Mouse (Mus musculus) embryonic facial prominence, embryonic 12.5 days (tissue): ENCODE measurements around the gene Ccl9. TPM values are rescaled to one million over a fixed set of nuclear protein-coding genes. Genes with fewer than 3 reads are reported as not detected.

Experiments used
- ATAC-seq: fragments of 200-750 bp; cut with Nextera tagmentation; 2 replicates; pipeline ENCODE4 v1.8.0; 2017; ENCODE audit not compliant: insufficient number of reproducible peaks, insufficient read depth, low FRiP score, low TSS enrichment
- H3K27ac ChIP-seq: fragments of 300-500 bp; sonication (generic); 2 replicates; pipeline ENCODE4 v1.5.1; 2016; ENCODE audit warnings: mild to moderate bottlenecking
- H3K27me3 ChIP-seq: fragments of 300-500 bp; sonication (generic); 2 replicates; pipeline ENCODE4 v1.6.1; 2016; ENCODE audit warnings: mild to moderate bottlenecking, moderate library complexity
- H3K36me3 ChIP-seq: fragments of 300-500 bp; sonication (generic); 2 replicates; pipeline ENCODE4 v1.6.1; 2016; ENCODE audit warnings: mild to moderate bottlenecking
- H3K4me1 ChIP-seq: fragments of 300-500 bp; sonication (generic); 2 replicates; pipeline ENCODE4 v1.6.1; 2016
- H3K4me2 ChIP-seq: fragments of 300-500 bp; sonication (generic); replicated peaks from 2 replicates; pipeline ENCODE4 v1.6.1; 2016; ENCODE audit warnings: mild to moderate bottlenecking, moderate library complexity
- H3K4me3 ChIP-seq: fragments of 300-500 bp; sonication (generic); 2 replicates; pipeline ENCODE4 v1.5.1; 2016; ENCODE audit warnings: mild to moderate bottlenecking
- H3K9ac ChIP-seq: fragments of 300-500 bp; sonication (generic); 2 replicates; pipeline ENCODE4 v1.6.1; 2016; ENCODE audit warnings: mild to moderate bottlenecking, moderate library complexity
- H3K9me3 ChIP-seq: fragments of 300-500 bp; sonication (generic); 2 replicates; pipeline ENCODE4 v1.6.1; 2016; ENCODE audit warnings: mild to moderate bottlenecking, moderate library complexity
- WGBS: fragments of 180-500 bp; shearing (Covaris S2); methylation state at CpG from one replicate; pipeline ENCODE4 v1.1.7; 2016; 5-methylcytosine and 5-hydroxymethylcytosine counted together
- polyA plus RNA-seq: library from polyadenylated mRNA; unstranded; fragments of >200 nt; fragmentation: Nextera tagmentation; extraction: Ambion mirVana; gene quantifications from 2 replicates; pipeline ENCODE4 v1.2.1, GENCODE M21; 2016

Ccl9 gene
- polyA plus RNA-seq, 1 experiment from 2014 or later, result 1.3 TPM

DNA sequence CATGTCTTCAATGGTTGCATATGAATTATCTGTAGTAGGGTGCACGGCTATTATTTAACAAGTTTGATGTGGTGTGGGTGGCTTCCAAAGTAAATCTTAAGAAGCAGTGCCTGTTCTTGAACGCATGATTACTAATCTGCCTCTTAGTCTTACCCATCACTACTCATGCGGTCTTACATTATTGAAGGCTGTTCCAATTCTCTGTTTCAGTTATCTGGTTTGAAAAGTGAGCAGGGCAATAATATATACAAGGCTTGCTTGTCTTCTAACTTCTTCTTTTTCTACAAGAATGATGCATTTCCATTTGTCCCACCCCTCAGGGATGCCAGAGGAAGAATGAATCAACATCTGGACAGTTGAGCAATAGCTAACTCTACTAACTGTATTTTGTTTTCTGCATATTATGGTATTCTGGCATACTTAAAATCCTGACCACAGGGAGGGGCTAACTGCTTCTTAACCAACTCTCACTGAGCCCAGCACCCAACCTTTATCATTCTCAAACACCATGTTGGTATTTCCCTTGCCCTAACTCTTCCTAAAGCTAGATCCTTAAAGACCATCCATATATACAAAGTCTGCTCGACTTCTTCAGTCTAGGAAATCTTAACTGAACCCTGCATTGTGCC, 1.4 kb downstream of the Ccl9 start:
- Histone ChIP-seq H3K27ac (no peak overlapping the region), H3K4me1 (no peaks in the 10 kb centered on the region)
- ATAC-seq, result no peak

DNA sequence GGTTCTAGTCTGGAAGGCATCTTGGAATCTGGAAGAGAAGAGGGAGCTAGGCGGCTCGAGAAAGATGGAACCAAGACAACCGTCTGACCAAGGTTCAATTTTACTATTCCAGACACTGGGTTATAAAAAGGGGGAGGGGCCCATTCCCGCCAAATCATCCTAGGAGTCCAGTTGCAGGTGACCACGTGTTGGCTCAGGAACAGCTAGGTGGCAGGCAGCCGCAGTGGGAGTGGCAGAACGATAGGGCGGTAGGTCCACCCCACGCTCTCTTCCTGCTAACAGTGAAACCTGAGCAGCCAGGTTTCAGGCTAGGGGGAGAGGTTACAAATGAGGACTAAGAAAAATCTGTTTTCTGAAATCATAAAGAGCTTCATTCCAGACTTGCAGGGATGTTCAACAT, 5.6 kb downstream of the Ccl9 start:
- H3K9ac ChIP-seq, result no peak overlapping the region
- H3K4me2 ChIP-seq, result no peak overlapping the region
- H3K4me1 ChIP-seq, result no peaks in the 10 kb centered on the region
- ATAC-seq, result no peak
- H3K27me3 ChIP-seq, result no peaks in the 10 kb centered on the region
- no peaks in the 10 kb centered on the region for H3K36me3 ChIP-seq
- H3K27ac ChIP-seq, result no peak overlapping the region
- H3K9me3 ChIP-seq, result no peaks in the 10 kb centered on the region
- WGBS, result 56% methylated on average over 9 of the region's 9 CpGs
- no peak overlapping the region for H3K4me3 ChIP-seq

More for the DNA sequence above, 1.4 kb downstream of the Ccl9 start:
- H3K36me3 ChIP-seq, result no peaks in the 10 kb centered on the region
- no peak overlapping the region for H3K4me3 ChIP-seq
- H3K9ac ChIP-seq, result no peak overlapping the region
- no peak overlapping the region for H3K4me2 ChIP-seq
- WGBS, result 91% methylated on average over 4 of the region's 4 CpGs
- H3K27me3 ChIP-seq, result no peaks in the 10 kb centered on the region
- H3K9me3 ChIP-seq, result no peaks in the 10 kb centered on the region

DNA sequence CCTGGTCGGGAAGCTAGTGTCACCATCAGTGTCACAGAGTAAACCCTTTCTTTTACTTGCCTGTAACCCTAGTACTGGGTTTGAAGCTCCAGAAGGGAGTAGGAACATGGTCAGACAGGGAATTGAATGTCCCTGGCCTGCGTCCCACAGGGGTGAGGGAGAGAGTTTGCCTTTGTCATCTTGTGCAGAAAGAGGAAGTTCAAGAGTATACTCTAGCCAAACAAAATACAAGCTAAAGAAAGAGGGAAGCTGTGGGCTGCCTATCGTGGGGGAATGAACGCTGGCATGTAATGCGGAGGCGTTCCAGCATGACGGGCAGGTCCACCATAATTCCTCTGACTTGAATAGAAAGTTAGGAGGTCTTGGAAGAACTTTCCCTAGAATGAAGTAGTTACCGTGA, 6.2 kb downstream of the Ccl9 start:
- Histone ChIP-seq H3K36me3 (no peaks in the 10 kb centered on the region), H3K27ac (no peak overlapping the region), H3K27me3 (no peaks in the 10 kb centered on the region), H3K9ac (no peak overlapping the region), H3K4me1 (no peaks in the 10 kb centered on the region), H3K9me3 (no peaks in the 10 kb centered on the region), H3K4me2 (no peak overlapping the region), H3K4me3 (no peak overlapping the region)
- ATAC-seq, result no peak
- WGBS, result 90% methylated on average over 8 of the region's 8 CpGs

DNA sequence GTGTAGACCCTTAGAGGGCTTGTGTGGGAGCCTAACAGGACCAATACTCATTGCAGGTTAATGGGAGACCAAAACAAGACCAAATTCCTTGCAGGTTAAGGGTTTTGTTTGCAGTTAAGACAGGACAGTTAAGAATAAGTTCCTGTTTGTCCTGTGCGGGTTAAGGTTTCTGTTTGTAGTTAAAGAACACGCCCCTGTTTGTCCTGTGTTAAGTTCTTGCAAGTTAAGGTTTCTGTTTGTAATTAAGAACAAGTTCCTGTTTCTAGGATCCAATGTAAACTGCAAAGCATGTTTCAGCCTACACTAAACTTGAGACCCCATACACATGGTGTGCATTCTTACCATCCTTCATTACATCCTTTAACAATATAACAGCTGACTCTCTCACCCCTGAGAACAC, 8.2 kb downstream of the Ccl9 start:
- H3K4me3 ChIP-seq, result no peak overlapping the region
- 42% methylated on average over 2 of the region's 2 CpGs for whole genome bisulfite sequencing
- H3K27me3 ChIP-seq, result no peaks in the 10 kb centered on the region
- ATAC-seq, result no peak
- H3K4me1 ChIP-seq, result no peaks in the 10 kb centered on the region
- no peaks in the 10 kb centered on the region for H3K36me3 ChIP-seq
- no peak overlapping the region for H3K4me2 ChIP-seq
- H3K9ac ChIP-seq, result no peak overlapping the region
- H3K27ac ChIP-seq, result no peak overlapping the region
- H3K9me3 ChIP-seq, result no peaks in the 10 kb centered on the region

DNA sequence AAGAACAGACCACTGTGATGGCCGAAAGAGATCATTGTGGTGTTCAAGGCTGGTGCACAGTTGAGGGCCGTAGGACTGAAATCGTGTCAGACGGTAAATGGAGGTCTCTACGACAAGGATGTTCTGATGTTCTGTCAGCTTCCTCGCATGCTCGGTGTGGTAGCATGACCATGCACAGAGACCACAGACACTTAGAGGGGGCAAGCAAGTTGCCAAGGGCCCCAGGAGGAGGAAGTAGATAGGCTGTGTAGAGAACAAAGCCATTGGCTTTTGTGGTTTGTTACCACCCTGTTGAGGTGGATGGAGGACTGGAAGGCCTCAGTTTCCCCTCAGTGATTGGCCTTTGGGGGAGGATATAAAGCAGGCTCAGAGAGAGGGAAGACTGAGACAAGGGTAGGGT, 9.2 kb downstream of the Ccl9 start:
- Histone ChIP-seq H3K27me3 (no peaks in the 10 kb centered on the region), H3K27ac (no peak overlapping the region), H3K4me2 (no peak overlapping the region), H3K9me3 (no peaks in the 10 kb centered on the region), H3K4me1 (no peaks in the 10 kb centered on the region), H3K36me3 (no peaks in the 10 kb centered on the region), H3K9ac (no peak overlapping the region), H3K4me3 (no peak overlapping the region)
- WGBS, result 94% methylated on average over 7 of the region's 7 CpGs
- ATAC-seq, result no peak

DNA sequence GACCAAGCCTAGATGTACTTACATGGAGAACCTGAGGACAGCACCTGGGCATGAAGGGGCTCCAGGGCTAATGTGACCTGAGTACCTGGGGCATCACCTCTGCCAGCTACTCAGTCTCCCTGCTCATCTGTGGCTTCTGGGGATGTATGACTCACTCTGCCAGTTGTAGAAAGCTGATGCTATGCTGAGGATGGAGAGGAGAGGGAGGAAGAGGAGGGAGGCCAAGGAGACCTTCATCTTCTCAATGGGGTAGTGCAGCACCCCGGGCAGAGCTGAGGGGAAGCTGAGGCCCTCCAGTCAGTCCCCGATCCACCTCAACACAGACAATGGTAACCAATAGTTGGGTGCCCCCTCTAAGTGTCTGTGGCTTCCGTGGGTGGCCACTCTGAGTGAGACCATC, 9.7 kb downstream of the Ccl9 start:
- Histone ChIP-seq H3K4me2 (no peak overlapping the region), H3K27ac (no peak overlapping the region), H3K36me3 (no peaks in the 10 kb centered on the region), H3K27me3 (no peaks in the 10 kb centered on the region), H3K9ac (no peak overlapping the region), H3K4me3 (no peak overlapping the region), H3K9me3 (no peaks in the 10 kb centered on the region), H3K4me1 (no peaks in the 10 kb centered on the region)
- 79% methylated on average over 3 of the region's 3 CpGs for WGBS
- no peak for ATAC-seq

DNA sequence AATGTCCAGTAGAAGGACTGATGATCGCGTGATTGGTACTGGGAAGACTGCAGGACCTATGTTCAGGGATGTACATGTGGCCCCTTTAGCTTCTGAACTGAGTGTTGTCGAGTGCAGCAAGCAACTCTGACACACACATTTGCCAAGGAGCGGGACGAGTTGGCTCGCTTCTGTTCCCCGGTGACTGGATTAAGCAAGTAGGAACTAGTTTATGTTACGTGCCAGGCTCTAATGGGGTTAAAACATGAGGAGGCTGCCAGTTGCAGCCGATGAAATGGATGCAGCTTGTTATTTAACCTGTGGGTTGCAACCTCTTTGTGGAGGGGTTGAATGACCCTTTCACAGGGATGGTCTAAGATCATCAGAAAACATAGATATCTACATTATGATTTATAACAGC, 10.4 kb downstream of the Ccl9 start:
- Histone ChIP-seq H3K36me3 (no peaks in the 10 kb centered on the region), H3K4me3 (no peak overlapping the region), H3K27me3 (no peaks in the 10 kb centered on the region), H3K4me2 (no peak overlapping the region), H3K9me3 (no peaks in the 10 kb centered on the region), H3K27ac (no peak overlapping the region), H3K4me1 (no peaks in the 10 kb centered on the region), H3K9ac (no peak overlapping the region)
- no peak for ATAC-seq
- WGBS, result 87% methylated on average over 9 of the region's 9 CpGs

DNA sequence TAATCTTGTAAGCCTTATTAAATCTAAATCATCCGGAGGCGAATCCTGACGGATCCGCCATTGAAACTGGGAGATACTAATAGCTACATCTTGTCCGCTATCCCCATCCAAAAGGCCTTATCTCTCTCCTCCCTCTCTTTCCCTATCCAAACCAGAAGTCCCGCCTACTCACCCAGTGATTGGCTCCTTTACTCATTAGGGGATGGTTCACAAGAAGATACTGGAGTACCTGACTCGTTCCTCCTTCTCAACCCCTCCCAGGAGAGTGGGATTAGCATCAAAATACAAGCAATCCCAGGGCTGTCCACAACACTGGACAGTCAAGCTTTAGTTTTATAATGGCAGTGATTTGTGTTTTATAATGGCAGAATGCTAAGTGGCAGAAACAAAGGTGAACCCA, 11.1 kb downstream of the Ccl9 start:
- WGBS, result 69% methylated on average over 7 of the region's 7 CpGs
- Histone ChIP-seq H3K36me3 (no peaks in the 10 kb centered on the region), H3K9ac (no peak overlapping the region), H3K27ac (no peak overlapping the region), H3K4me1 (no peaks in the 10 kb centered on the region), H3K27me3 (no peaks in the 10 kb centered on the region), H3K4me2 (no peak overlapping the region), H3K4me3 (no peak overlapping the region), H3K9me3 (no peaks in the 10 kb centered on the region)
- ATAC-seq, result no peak

DNA sequence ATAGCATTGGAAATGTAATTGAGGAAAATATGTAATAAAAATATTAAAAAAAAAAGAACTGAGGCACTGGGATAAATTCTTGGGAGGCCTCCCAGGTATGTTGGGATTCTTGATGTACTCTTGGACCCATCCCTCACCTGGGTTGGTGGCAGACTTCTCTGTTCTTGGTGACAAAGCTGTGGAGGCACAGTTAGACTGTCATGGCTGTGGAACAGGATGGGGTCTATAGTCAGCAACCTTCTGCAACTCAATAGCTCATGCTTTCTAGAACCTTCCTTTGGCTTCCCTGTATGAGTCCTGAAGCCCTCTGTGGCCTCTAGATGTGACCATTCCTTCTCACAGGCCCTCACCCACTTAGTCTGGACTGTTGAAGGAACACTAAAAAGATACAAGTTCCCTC, 11.8 kb downstream of the Ccl9 start:
- no peak for ATAC-seq

DNA sequence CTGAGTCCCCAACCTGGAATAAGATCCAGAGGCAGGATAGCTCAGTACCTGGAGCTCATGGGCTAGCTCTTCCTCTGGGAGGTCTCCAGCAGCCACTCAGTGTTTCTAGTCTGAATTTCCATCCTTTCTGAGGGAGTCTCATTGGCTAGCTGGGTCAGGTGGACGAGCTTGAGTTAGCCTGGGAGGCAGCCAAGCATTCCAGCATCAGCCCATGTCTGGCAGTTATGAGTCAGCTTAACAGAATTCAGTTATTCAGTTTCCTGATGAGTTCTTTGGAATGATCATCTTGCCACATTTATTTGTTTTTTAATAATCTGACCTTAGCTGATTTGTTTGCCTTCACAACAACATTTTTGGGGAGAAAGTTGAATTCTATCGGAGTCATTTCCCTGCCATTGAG, 14.7 kb downstream of the Ccl9 start:
- no peaks in the 10 kb centered on the region for H3K9me3 ChIP-seq
- H3K4me1 ChIP-seq, result no peaks in the 10 kb centered on the region
- no peak overlapping the region for H3K4me3 ChIP-seq
- H3K9ac ChIP-seq, result no peak overlapping the region
- ATAC-seq, result no peak
- H3K36me3 ChIP-seq, result no peaks in the 10 kb centered on the region
- WGBS, result 80% methylated on average over 2 of the region's 2 CpGs
- no peak overlapping the region for H3K4me2 ChIP-seq
- H3K27ac ChIP-seq, result no peak overlapping the region
- no peaks in the 10 kb centered on the region for H3K27me3 ChIP-seq

More for the DNA sequence above, 11.8 kb downstream of the Ccl9 start:
- Histone ChIP-seq H3K36me3 (no peaks in the 10 kb centered on the region), H3K9me3 (no peaks in the 10 kb centered on the region), H3K4me2 (no peak overlapping the region), H3K27me3 (no peaks in the 10 kb centered on the region), H3K4me3 (no peak overlapping the region), H3K4me1 (no peaks in the 10 kb centered on the region), H3K27ac (no peak overlapping the region), H3K9ac (no peak overlapping the region)

DNA sequence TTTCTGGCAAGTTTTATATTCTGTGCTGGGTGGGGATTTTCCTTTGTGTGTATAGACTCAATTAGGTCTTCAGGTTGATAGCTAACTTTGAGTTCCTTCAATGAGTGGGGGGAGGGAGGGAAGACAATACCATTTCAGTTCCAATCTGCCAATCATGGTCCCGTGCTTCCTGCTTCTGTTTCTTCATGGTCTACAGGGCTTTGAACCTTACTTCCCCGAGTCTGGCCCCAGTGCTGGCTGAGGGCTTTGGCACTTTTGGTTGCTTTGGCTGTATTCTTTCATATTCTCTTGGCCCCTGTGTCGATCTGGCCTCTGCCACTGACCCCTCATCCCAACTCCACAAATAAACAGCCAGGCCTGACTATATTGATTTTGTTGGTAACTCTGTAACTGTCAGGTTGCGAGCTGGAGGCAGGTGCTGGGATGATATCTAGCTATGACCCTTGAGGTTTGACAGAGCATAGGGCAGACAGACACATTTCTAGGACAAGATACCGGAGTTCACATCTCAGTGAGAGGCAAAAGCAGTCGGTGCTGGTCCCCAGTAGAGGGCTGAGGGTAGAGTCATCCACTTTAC, 16.0 kb downstream of the Ccl9 start:
- no peak overlapping the region for H3K9ac ChIP-seq
- no peak overlapping the region for H3K4me3 ChIP-seq
- 64% methylated on average over 6 of the region's 6 CpGs for WGBS
- H3K4me1 ChIP-seq, result no peaks in the 10 kb centered on the region
- H3K36me3 ChIP-seq, result no peaks in the 10 kb centered on the region
- H3K4me2 ChIP-seq, result no peak overlapping the region
- H3K27ac ChIP-seq, result no peak overlapping the region
- H3K9me3 ChIP-seq, result no peaks in the 10 kb centered on the region
- no peak for ATAC-seq
- no peaks in the 10 kb centered on the region for H3K27me3 ChIP-seq

DNA sequence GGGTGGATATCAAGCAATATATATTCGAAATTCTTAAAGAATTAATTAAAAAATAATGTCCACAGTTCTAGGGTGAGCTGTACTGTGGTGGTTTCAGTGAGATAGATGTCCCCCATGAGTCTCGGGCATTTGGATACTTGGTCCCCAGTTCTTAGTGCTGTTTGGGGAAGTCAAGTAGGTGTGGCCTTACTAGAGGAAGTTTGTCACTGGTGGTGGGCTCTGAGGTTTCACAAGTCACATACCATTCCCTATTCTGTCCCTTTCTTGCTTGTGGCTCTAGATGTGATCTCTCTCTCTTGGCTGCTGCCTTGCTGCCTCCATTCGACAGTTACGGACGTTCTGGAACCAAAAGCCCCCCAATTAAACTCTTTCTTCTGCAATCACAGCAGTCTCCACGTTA, 18.0 kb downstream of the Ccl9 start:
- H3K27me3 ChIP-seq, result no peaks in the 10 kb centered on the region
- H3K36me3 ChIP-seq, result no peaks in the 10 kb centered on the region
- ATAC-seq, result no peak
- no peak overlapping the region for H3K9ac ChIP-seq
- 80% methylated on average over 6 of the region's 6 CpGs for WGBS
- no peaks in the 10 kb centered on the region for H3K4me1 ChIP-seq
- no peak overlapping the region for H3K4me2 ChIP-seq
- H3K27ac ChIP-seq, result no peak overlapping the region
- no peak overlapping the region for H3K4me3 ChIP-seq
- no peaks in the 10 kb centered on the region for H3K9me3 ChIP-seq

DNA sequence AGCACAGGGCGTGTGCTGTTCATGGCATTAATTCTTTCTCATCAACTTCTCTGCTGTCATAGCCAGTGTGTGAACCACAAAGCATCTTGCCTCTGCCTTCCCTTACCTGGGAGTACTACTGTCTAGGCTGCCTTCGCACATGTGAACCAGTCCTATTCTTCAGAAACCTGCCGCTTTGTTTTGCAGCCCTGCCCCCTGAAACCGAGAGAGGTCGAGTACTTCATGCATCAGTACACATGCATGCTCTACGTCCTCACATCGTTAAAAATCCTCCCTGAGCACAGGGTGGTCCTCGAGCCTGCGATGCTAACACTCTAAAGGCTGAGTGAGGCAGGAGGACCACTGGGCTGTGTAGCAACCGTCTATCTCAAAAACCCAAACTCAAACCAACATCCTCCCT, 21.4 kb downstream of the Ccl9 start:
- Histone ChIP-seq H3K4me3 (no peak overlapping the region), H3K4me1 (no peaks in the 10 kb centered on the region), H3K27ac (no peak overlapping the region), H3K9ac (no peak overlapping the region), H3K36me3 (no peaks in the 10 kb centered on the region), H3K27me3 (no peaks in the 10 kb centered on the region), H3K4me2 (no peak overlapping the region), H3K9me3 (no peaks in the 10 kb centered on the region)
- 66% methylated on average over 10 of the region's 10 CpGs for WGBS
- no peak for ATAC-seq
